Mouse (Mus musculus) forebrain, embryonic 11.5 days (tissue): ENCODE measurements around the gene Theg. TPM values are rescaled to one million over a fixed set of nuclear protein-coding genes. Genes with fewer than 3 reads are reported as not detected.
A peak's percentile ranks its signal among the peaks of the same experiment; 100 is the strongest.

Source experiments
- ATAC-seq: fragments of 200-750 bp; cut with Nextera tagmentation; replicated peaks from 2 replicates; pipeline ENCODE4 v1.8.0; 2017; ENCODE audit warnings: moderate TSS enrichment; ENCODE audit not compliant: low FRiP score
- DNase-seq: peaks from one replicate; pipeline ENCODE4 v3.0.0-alpha.2; 2017; ENCODE audit warnings: low spot score
- H3K27ac ChIP-seq: fragments of 300-500 bp; sonication (generic); 2 replicates; pipeline ENCODE4 v1.5.1; 2014; ENCODE audit warnings: low read depth, low read length
- H3K27me3 ChIP-seq: fragments of 300-500 bp; sonication (generic); 2 replicates; pipeline ENCODE4 v1.6.1; 2014; ENCODE audit warnings: mild to moderate bottlenecking, low read length, mixed read lengths; ENCODE audit not compliant: control insufficient read depth, insufficient read depth
- H3K36me3 ChIP-seq: fragments of 300-500 bp; sonication (generic); 2 replicates; pipeline ENCODE4 v1.6.1; 2014; ENCODE audit warnings: mild to moderate bottlenecking, low read length, moderate library complexity, mixed read lengths; ENCODE audit not compliant: control insufficient read depth, insufficient read depth
- H3K4me1 ChIP-seq: fragments of 300-500 bp; sonication (generic); replicated peaks from 2 replicates; pipeline ENCODE4 v1.6.1; 2014; ENCODE audit warnings: low read length, mixed read lengths; ENCODE audit not compliant: control insufficient read depth, insufficient read depth
- H3K4me2 ChIP-seq: fragments of 300-500 bp; sonication (generic); 2 replicates; pipeline ENCODE4 v1.6.1; 2014; ENCODE audit warnings: low read depth, mild to moderate bottlenecking, low read length, moderate library complexity, mixed read lengths; ENCODE audit not compliant: severe bottlenecking
- H3K4me3 ChIP-seq: fragments of 300-500 bp; sonication (generic); 2 replicates; pipeline ENCODE4 v1.5.1; 2014; ENCODE audit warnings: low read depth, low read length
- H3K9ac ChIP-seq: fragments of 300-500 bp; sonication (generic); 2 replicates; pipeline ENCODE4 v1.6.1; 2014; ENCODE audit warnings: low read length
- H3K9me3 ChIP-seq: fragments of 300-500 bp; sonication (generic); 2 replicates; pipeline ENCODE4 v1.6.1; 2016; ENCODE audit warnings: low read length, mixed read lengths; ENCODE audit not compliant: control insufficient read depth
- WGBS: fragments of 180-500 bp; shearing (Covaris S2); extraction: QIAGEN DNeasy Blood & Tissue Kit; methylation state at CpG from one replicate; pipeline ENCODE4 v1.1.7; 2014; 5-methylcytosine and 5-hydroxymethylcytosine counted together
- polyA plus RNA-seq: library from polyadenylated mRNA; unstranded; fragments of >200 nt; fragmentation: Nextera tagmentation; extraction: Ambion mirVana; gene quantifications from 2 replicates; pipeline ENCODE4 v1.2.1, GENCODE M21; 2014

Theg gene
- polyA plus RNA-seq, 1 experiment from 2014 or later: not detected

GRCm38 (mm10) chr10:79542171-79542570 is 45.0 kb downstream of the Theg start:
- DNase-seq: peak; percentile 46
- Histone ChIP-seq H3K4me1 (no peaks in the 10 kb centered on the region), H3K27me3 (no peaks in the 10 kb centered on the region), H3K9ac (no peak overlapping the region), H3K9me3 (no peaks in the 10 kb centered on the region), H3K4me2 (no peak overlapping the region), H3K36me3 (peaks cover 25% of the 10 kb centered on the region), H3K4me3 (no peak overlapping the region), H3K27ac (no peak overlapping the region)
- no peak for ATAC-seq
- 94% methylated on average over 11 of the region's 11 CpGs for WGBS

- Histone ChIP-seq H3K9me3 (no peaks in the 10 kb centered on the region), H3K27me3 (no peaks in the 10 kb centered on the region), H3K4me2 (no peak overlapping the region), H3K36me3 (peaks cover 23% of the 10 kb centered on the region), H3K4me1 (no peaks in the 10 kb centered on the region), H3K27ac (no peak overlapping the region), H3K9ac (no peak overlapping the region), H3K4me3 (no peak overlapping the region)
- 84% methylated on average over 15 of the region's 15 CpGs for WGBS
- ATAC-seq (no peak), DNase-seq (peak; percentile 46)
These were observed 45.6 kb downstream of the Theg start for GRCm38 (mm10) chr10:79541522-79541921.

- H3K27me3 ChIP-seq: no peaks in the 10 kb centered on the region
- 98% methylated on average over 11 of the region's 11 CpGs for WGBS
- no peak overlapping the region for H3K4me2 ChIP-seq
- H3K4me3 ChIP-seq: no peak overlapping the region
- ATAC-seq (no peak), DNase-seq (peak; percentile 51)
- no peaks in the 10 kb centered on the region for H3K9me3 ChIP-seq
- H3K9ac ChIP-seq: no peak overlapping the region
- H3K27ac ChIP-seq: no peak overlapping the region
- peaks cover 23% of the 10 kb centered on the region for H3K36me3 ChIP-seq
- H3K4me1 ChIP-seq: no peaks in the 10 kb centered on the region
These were observed 46.4 kb downstream of the Theg start for GRCm38 (mm10) chr10:79540746-79541145.

- ATAC-seq (no peak), DNase-seq (peak; percentile 47)
- H3K4me1 ChIP-seq: no peaks in the 10 kb centered on the region
- no peaks in the 10 kb centered on the region for H3K9me3 ChIP-seq
- no peak overlapping the region for H3K27ac ChIP-seq
- H3K4me3 ChIP-seq: no peak overlapping the region
- no peak overlapping the region for H3K4me2 ChIP-seq
- no peak overlapping the region for H3K9ac ChIP-seq
- H3K36me3 ChIP-seq: peaks cover 19% of the 10 kb centered on the region
- 92% methylated on average over 16 of the region's 16 CpGs for WGBS
- H3K27me3 ChIP-seq: no peaks in the 10 kb centered on the region
These were observed 47.2 kb downstream of the Theg start for GRCm38 (mm10) chr10:79539701-79540495.

GRCm38 (mm10) chr10:79538873-79539272 is 48.3 kb downstream of the Theg start:
- H3K36me3 ChIP-seq: peaks cover 16% of the 10 kb centered on the region
- H3K4me3 ChIP-seq: no peak overlapping the region
- no peak overlapping the region for H3K4me2 ChIP-seq
- DNase-seq (peak; percentile 40), ATAC-seq (no peak)
- H3K27ac ChIP-seq: no peak overlapping the region
- no peaks in the 10 kb centered on the region for H3K27me3 ChIP-seq
- 80% methylated on average over 4 of the region's 4 CpGs for WGBS
- no peaks in the 10 kb centered on the region for H3K9me3 ChIP-seq
- H3K4me1 ChIP-seq: peaks cover under 1% of the 10 kb centered on the region; the same call in 1 of the 2 replicates
- no peak overlapping the region for H3K9ac ChIP-seq

GRCm38 (mm10) chr10:79538323-79538722 is 48.8 kb downstream of the Theg start:
- Histone ChIP-seq H3K27me3 (no peaks in the 10 kb centered on the region), H3K36me3 (peaks cover 16% of the 10 kb centered on the region), H3K9me3 (no peaks in the 10 kb centered on the region), H3K9ac (no peak overlapping the region), H3K27ac (no peak overlapping the region), H3K4me2 (no peak overlapping the region), H3K4me3 (no peak overlapping the region), H3K4me1 (peaks cover 5% of the 10 kb centered on the region; the same call in 1 of the 2 replicates)
- no peak for ATAC-seq
- 91% methylated on average over 3 of the region's 3 CpGs for WGBS
- DNase-seq: peak; percentile 50

- H3K4me2 ChIP-seq: no peak overlapping the region
- no peak overlapping the region for H3K27ac ChIP-seq
- no peaks in the 10 kb centered on the region for H3K27me3 ChIP-seq
- H3K9ac ChIP-seq: no peak overlapping the region
- WGBS: 87% methylated on average over 2 of the region's 2 CpGs
- ATAC-seq: no peak
- no peak for DNase-seq
- H3K4me1 ChIP-seq: peaks cover 5% of the 10 kb centered on the region; the same call in 1 of the 2 replicates
- no peaks in the 10 kb centered on the region for H3K9me3 ChIP-seq
- no peak overlapping the region for H3K4me3 ChIP-seq
- peaks cover 16% of the 10 kb centered on the region for H3K36me3 ChIP-seq
These were observed 49.4 kb downstream of the Theg start for GRCm38 (mm10) chr10:79537781-79538180.

GRCm38 (mm10) chr10:79537271-79537670 is 49.9 kb downstream of the Theg start:
- 88% methylated on average over 7 of the region's 7 CpGs for WGBS
- Histone ChIP-seq H3K4me1 (peaks cover 7% of the 10 kb centered on the region; the same call in 1 of the 2 replicates), H3K36me3 (peaks cover 16% of the 10 kb centered on the region), H3K4me2 (no peak overlapping the region), H3K9me3 (no peaks in the 10 kb centered on the region), H3K27me3 (no peaks in the 10 kb centered on the region), H3K27ac (no peak overlapping the region), H3K9ac (no peak overlapping the region), H3K4me3 (no peak overlapping the region)
- DNase-seq: no peak
- ATAC-seq: no peak
